Mouse (Mus musculus) lung, postnatal 0 days (tissue): ENCODE results near the gene Pkn3. TPM values are rescaled to one million over a fixed set of nuclear protein-coding genes. Genes with fewer than 3 reads are reported as not detected.
"Not testable (repeated sequence)": the region's sequence is repeated elsewhere in the genome, so short reads cannot be mapped to it uniquely, and the experiment has no call there.

Source experiments
- ATAC-seq: fragments of 200-750 bp; cut with Nextera tagmentation; 2 replicates; pipeline ENCODE4 v1.8.0; 2017; ENCODE audit warnings: moderate library complexity
- DNase-seq: peaks from one replicate; pipeline ENCODE4 v3.0.0-alpha.2; 2016; ENCODE audit warnings: low spot score
- H3K27ac ChIP-seq: fragments of 300-500 bp; sonication (generic); 2 replicates; pipeline ENCODE4 v1.5.1; 2014; ENCODE audit warnings: antibody characterized with exemption, mild to moderate bottlenecking, low read length, mixed read lengths
- H3K27me3 ChIP-seq: fragments of 300-500 bp; sonication (generic); replicated peaks from 2 replicates; pipeline ENCODE4 v1.6.1; 2014; ENCODE audit warnings: low read length, mixed read lengths; ENCODE audit not compliant: insufficient read depth
- H3K36me3 ChIP-seq: fragments of 300-500 bp; sonication (generic); 2 replicates; pipeline ENCODE4 v1.6.1; 2014; ENCODE audit warnings: low read length, mixed read lengths; ENCODE audit not compliant: insufficient read depth
- H3K4me1 ChIP-seq: fragments of 300-500 bp; sonication (generic); 2 replicates; pipeline ENCODE4 v1.6.1; 2014; ENCODE audit warnings: antibody characterized with exemption, low read depth, low read length, mixed read lengths; ENCODE audit not compliant: insufficient read depth
- H3K4me2 ChIP-seq: fragments of 300-500 bp; sonication (generic); replicated peaks from 2 replicates; pipeline ENCODE4 v1.6.1; 2014; ENCODE audit warnings: low read depth, mild to moderate bottlenecking, low read length, moderate library complexity, mixed read lengths
- H3K4me3 ChIP-seq: fragments of 300-500 bp; sonication (generic); 2 replicates; pipeline ENCODE4 v1.5.1; 2014; ENCODE audit warnings: low read depth, low read length
- H3K9ac ChIP-seq: fragments of 300-500 bp; sonication (generic); replicated peaks from 2 replicates; pipeline ENCODE4 v1.6.1; 2014; ENCODE audit warnings: low read depth, mild to moderate bottlenecking
- H3K9me3 ChIP-seq: fragments of 300-500 bp; sonication (generic); 2 replicates; pipeline ENCODE4 v1.6.1; 2016; ENCODE audit warnings: low read length, mixed read lengths
- CTCF ChIP-seq: IDR thresholded peaks from 2 replicates; pipeline ENCODE4 v1.5.1; 2016; ENCODE audit warnings: antibody characterized with exemption, mild to moderate bottlenecking
- EP300 ChIP-seq: IDR thresholded peaks from 2 replicates; pipeline ENCODE4 v1.6.1; 2016; ENCODE audit warnings: antibody characterized with exemption, mild to moderate bottlenecking, control low read depth
- WGBS: fragments of 180-500 bp; shearing (Covaris S2); extraction: QIAGEN DNeasy Blood & Tissue Kit; methylation state at CpG from one replicate; pipeline ENCODE4 v1.1.7; 2014; 5-methylcytosine and 5-hydroxymethylcytosine counted together
- polyA plus RNA-seq: library from polyadenylated mRNA; unstranded; fragments of >200 nt; fragmentation: Nextera tagmentation; extraction: Ambion mirVana; gene quantifications from 2 replicates; pipeline ENCODE4 v1.2.1, GENCODE M21; 2015

Gene Pkn3
- polyA plus RNA-seq, 1 experiment from 2014 or later, result 9.8 TPM

DNA sequence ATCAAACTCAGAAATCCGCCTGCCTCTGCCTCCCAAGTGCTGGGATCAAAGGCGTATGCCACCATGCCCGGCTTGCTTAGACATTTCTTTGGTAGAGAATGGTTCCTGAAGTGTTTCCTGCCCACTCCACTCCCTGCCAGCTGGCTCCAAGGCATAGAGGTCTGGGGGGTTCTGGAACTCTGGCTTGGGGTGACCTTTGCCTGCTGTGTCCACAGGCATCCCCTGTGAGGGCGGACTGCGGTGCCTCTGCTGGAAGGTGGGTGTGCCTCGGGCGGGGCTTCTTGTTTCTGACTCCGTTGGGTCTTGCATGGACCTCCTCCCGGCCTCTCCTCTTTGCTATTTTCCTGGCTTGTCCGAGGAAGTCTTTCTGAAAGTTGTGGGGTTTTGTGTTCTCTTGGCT lies 59.0 kb downstream of the Pkn3 start:
- no peak for TF ChIP-seq EP300
- no peak for TF ChIP-seq CTCF
- Histone ChIP-seq H3K9ac (no peak overlapping the region), H3K4me1 (peaks cover 19% of the 10 kb centered on the region; the same call in 1 of the 2 replicates), H3K36me3 (peaks cover 12% of the 10 kb centered on the region; the same call in 1 of the 2 replicates), H3K4me2 (no peak overlapping the region), H3K27me3 (no peaks in the 10 kb centered on the region), H3K27ac (no peak overlapping the region), H3K4me3 (no peak overlapping the region), H3K9me3 (no peaks in the 10 kb centered on the region)
- no peak for ATAC-seq
- DNase-seq, result no peak
- 91% methylated on average over 10 of the region's 10 CpGs for WGBS

DNA sequence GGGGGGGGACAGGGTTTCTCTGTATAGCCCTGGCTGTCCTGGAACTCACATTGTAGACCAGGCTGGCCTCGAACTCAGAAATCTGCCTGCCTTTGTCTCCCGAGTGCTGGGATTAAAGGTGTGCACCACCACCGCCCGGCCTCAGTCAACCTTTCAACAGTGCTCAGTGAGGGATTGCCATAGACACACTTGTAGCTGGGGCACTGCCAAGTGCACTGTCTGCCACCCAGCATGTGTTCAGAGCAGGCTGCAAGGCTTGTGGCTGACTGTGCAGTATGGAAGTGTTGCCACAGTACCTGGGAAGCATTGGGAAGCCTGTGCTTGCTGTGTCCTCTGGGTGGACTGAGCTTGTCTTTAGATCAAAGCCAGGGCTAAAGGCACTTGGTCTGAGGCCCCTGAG lies 62.5 kb downstream of the Pkn3 start:
- H3K4me1 ChIP-seq, H3K27ac ChIP-seq, H3K4me3 ChIP-seq, ATAC-seq, H3K4me2 ChIP-seq, DNase-seq, H3K9ac ChIP-seq, H3K9me3 ChIP-seq, H3K27me3 ChIP-seq: not testable (repeated sequence)
- 87% methylated on average over 4 of the region's 4 CpGs for WGBS
- H3K36me3 ChIP-seq, result peaks cover 42% of the 10 kb centered on the region; the same call in 1 of the 2 replicates

Other genes starting within 250 kb of the Pkn3 start
- gene Cercam, start 208.5 kb upstream of the Pkn3 start, polyA plus RNA-seq, result 5.4 and 5.6 TPM in 2 replicates
- gene Odf2, start 188.5 kb upstream of the Pkn3 start, polyA plus RNA-seq, result 21.8 and 25.8 TPM in 2 replicates
- gene Gle1, start 142.3 kb upstream of the Pkn3 start, polyA plus RNA-seq, result 32.4 and 33.2 TPM in 2 replicates
- gene Sptan1, start 112.1 kb upstream of the Pkn3 start, polyA plus RNA-seq, result 112 and 115 TPM in 2 replicates
- 15.2 and 19.5 TPM in 2 replicates for gene Wdr34, start 28.8 kb upstream of the Pkn3 start, polyA plus RNA-seq
- gene Set, start 20.3 kb upstream of the Pkn3 start, polyA plus RNA-seq, result 167 and 186 TPM in 2 replicates
- 37.7 and 40.0 TPM in 2 replicates for gene Zdhhc12, start 16.0 kb downstream of the Pkn3 start, polyA plus RNA-seq
- gene Zer1, start 46.9 kb downstream of the Pkn3 start, polyA plus RNA-seq, result 4.9 and 5.0 TPM in 2 replicates
- gene Tbc1d13, start 56.1 kb downstream of the Pkn3 start, polyA plus RNA-seq, result 4.5 and 6.5 TPM in 2 replicates
- 19.6 and 24.4 TPM in 2 replicates for gene Endog, start 93.8 kb downstream of the Pkn3 start, polyA plus RNA-seq
- gene Spout1, start 100.8 kb downstream of the Pkn3 start, polyA plus RNA-seq, result 21.7 and 23.4 TPM in 2 replicates
- gene Kyat1, start 128.2 kb downstream of the Pkn3 start, polyA plus RNA-seq, result 12.7 and 17.1 TPM in 2 replicates
- gene Lrrc8a, start 160.0 kb downstream of the Pkn3 start, polyA plus RNA-seq, result 58.2 and 68.8 TPM in 2 replicates
- 0.12 and 0.21 TPM in 2 replicates for gene Gm28035, start 162.9 kb downstream of the Pkn3 start, polyA plus RNA-seq
- gene Phyhd1, start 188.5 kb downstream of the Pkn3 start, polyA plus RNA-seq, result 9.5 and 13.4 TPM in 2 replicates
- not detected in 2 replicates for gene Gm28038, start 203.4 kb downstream of the Pkn3 start, polyA plus RNA-seq
- 24.1 TPM in 2 replicates for gene Dolk, start 208.7 kb downstream of the Pkn3 start, polyA plus RNA-seq
- gene Nup188, start 208.7 kb downstream of the Pkn3 start, polyA plus RNA-seq, result 8.9 and 9.9 TPM in 2 replicates